Mouse (Mus musculus) urinary bladder, postnatal 4 days (tissue): ENCODE results near the gene Crip2.

Experiments used
- DNase-seq, 2 experiments: peaks; one replicate each; pipeline ENCODE4 v3.0.0; 2021 to 2022; ENCODE audit warnings: low spot score in 2 of 2

The Crip2 gene

GRCm38 (mm10) chr12:113184945-113185344 lies 44.9 kb downstream of the Crip2 start:
- no peak for DNase-seq

DNA sequence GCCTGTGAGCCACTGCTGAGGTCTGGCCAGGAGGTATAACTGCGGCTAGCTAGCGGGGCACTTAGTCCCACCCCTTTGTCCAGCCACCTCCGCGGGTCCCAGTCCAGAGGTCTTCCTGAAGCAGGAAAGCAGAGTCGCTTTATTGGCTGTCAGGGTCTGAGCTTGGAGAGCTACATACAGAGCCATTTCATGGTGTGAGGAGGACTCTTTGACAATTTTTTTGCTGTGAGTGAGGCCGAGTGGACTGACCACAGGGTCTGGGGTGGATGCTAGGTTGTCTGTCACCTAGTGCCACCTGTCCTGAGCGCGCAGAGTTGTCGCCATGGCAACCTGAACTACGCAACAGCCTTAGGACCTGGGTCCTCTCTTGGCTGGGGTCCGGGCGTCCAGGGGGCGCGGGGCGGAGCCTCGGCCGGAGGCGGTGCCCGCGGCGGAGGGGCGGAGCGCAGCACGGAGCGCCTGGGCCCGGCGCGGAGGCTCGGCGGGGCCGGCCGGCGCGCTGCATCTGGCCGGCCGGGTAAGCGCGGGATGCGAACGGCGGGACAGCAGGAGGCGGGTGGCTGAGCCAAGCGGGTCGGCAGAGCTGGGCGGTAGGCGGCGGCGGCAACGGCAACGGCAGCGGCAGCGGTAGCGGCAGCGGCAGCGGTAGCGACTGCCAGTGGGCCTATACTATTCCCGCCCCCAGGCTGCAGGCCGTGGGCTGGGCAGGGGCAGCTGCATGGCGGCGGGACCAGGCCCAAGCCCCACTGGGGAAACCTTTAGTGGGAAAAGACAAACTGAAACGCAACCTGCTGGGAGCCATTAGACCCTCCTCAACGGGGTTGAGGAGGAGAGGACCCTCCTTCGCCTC lies 45.6 kb downstream of the Crip2 start, which contains the start of gene Tmem121:
Tmem121 (plus strand) TSS at position 489 of the 850 bp plus-strand sequence.
- DNase-seq: no peak

GRCm38 (mm10) chr12:113186326-113187010 lies 46.4 kb downstream of the Crip2 start:
- DNase-seq: no peak

DNA sequence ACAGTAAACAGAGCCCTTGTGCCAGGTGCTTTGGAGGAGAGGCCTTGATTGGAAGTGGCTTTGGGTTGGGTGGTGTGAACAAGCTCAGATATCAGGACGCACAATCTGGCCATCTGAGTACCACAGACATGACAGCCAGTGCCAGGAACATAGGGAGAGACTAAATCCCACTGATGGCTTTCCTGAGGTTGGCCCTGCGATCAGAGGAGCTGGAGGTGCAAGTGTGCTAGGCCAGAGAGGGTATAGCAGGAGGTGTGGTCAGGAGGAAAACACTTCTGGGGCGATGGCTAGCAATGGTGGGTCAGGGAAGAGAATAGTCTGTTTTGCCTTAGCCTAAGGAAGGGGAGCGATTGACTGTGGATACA lies 47.0 kb downstream of the Crip2 start:
- DNase-seq: no peak

DNA sequence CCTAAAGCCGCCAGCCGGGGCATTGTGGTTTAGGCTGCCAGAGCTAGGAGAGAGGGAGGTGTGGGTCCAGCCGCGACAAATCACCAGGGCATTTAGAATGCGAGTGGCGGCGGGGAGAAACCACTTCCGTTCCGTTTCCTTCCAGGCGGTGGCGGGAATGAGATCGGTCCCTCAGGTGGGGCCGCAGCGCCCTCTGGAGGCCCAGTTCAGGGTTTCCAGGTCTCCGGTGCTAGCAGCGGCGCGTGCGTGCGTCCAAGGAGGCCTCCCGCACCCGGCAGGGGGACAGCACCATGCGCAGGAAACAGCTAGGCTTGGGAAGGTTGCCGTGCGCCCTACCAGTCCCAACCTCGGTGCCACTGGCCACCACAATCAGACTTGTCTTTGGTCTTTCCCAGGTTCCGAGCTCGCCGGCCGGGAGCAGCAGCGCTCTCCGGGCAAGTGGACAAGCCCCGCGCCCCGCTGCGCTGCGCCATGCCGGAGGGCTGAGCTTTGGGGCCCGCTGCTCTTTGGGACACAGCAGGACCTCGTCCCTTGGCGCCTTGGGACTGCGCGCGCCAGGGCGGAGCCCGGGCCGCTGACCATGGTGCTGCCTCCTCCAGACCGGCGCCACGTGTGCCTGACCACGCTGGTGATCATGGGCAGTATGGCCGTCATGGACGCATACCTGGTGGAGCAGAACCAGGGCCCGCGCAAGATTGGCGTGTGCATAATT lies 47.7 kb downstream of the Crip2 start:
- peak; percentile 64 to 82 for DNase-seq

DNA sequence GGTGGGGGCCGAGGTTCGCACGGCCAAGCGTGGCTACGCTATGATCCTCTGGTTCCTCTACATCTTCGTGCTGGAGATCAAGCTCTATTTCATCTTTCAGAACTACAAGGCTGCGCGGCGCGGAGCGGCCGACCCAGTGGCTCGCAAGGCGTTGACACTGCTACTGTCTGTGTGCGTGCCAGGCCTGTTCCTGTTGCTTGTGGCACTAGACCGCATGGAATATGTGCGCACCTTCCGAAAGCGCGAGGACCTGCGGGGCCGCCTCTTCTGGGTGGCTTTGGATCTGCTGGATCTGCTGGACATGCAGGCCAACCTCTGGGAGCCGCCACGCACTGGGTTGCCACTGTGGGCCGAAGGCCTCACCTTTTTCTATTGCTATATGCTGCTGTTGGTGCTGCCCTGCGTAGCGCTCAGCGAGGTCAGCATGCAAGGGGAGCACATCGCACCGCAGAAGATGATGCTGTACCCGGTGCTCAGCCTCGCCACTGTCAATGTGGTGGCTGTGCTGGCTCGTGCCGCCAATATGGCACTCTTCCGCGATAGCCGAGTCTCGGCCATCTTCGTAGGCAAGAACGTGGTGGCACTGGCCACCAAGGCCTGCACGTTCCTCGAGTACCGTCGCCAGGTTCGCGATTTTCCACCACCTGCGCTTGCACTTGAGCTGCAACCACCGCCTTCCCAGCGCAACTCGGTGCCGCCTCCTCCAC lies 48.5 kb downstream of the Crip2 start:
- DNase-seq: no peak

DNA sequence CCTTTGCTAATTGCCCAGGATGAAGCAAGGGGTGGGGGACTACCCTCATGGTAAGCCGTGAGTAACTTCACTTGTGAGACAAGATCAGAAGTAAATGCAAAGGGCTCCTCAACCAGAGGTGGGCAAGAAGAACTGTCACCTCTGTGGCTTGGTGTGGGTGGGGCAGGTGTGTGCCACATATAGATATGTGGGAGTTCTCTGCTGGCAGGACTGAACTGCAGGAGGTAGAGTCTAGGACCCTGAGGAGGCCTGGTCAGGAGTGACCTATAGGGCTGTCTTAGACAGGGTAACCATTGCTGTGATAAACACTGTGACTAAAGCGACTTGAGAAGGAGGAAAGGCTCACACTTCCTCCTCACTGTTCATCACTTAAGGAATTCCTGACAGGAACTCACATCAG lies 53.4 kb downstream of the Crip2 start:
- no peak for DNase-seq
